Mouse (Mus musculus) layer of hippocampus, adult 9-11 months (tissue): ENCODE results near the gene Kcnj6.

Experiments used
- DNase-seq: peaks from one replicate; pipeline ENCODE4 v3.0.0; 2022

Gene Kcnj6

DNA sequence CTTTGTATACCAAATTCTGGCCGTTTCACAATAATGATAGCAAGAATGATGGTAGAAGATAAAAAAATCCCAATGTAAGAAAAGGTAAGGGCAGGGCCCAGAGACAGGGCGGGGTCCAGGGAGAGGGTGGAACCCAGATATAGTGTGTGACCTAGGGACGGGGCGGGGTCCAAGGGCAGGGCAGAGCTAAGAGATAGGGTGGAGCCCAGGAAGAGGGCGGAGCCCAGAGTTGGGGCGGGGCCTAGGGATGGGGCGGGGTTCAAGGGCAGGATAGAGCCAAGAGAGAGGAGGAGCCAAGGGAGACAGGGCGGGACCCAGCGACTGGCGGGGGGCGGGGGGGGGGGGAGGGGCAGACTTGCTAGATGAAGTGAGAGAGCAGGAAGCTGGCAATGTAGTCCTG lies 236.8 kb downstream of the Kcnj6 start:
- DNase-seq, result no peak

DNA sequence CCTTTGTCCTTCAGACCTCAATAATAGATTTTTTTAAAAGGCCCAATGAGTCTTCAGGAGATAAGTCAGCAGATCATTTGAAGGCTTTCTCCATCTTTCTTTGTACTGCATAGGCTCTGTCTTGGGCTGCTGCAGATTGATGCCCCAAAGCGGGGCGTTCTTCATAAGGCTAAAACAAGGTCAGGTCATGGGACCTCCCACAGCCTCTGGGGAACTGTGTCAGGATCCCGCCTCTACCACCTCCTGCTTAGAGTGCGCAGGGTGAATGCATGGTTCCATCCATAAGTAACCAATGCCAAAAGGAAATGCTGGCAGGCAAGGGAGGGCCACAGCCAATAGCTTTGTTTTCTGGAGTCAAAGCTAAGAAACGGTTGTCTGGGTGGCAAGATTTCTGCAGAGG lies 237.7 kb downstream of the Kcnj6 start:
- no peak for DNase-seq

DNA sequence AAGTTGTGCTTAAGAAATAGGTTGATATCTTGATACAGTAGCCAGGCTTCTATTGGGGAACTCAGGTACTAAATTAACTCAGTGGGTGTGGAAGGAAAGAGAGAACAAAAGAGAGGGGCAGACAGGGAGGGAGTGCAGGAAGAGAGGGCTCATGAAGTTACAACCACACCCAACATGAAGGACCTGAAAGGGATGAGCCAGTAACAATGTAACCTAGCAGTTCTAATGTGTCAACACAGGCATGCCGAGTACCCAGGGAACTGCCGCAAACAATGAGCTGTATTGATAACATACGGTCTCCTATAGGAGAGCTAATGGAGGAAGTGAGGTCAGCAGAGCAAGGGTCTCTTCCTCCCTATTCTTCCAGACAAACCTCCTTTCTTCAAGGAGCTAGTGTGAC lies 238.9 kb downstream of the Kcnj6 start:
- no peak for DNase-seq

DNA sequence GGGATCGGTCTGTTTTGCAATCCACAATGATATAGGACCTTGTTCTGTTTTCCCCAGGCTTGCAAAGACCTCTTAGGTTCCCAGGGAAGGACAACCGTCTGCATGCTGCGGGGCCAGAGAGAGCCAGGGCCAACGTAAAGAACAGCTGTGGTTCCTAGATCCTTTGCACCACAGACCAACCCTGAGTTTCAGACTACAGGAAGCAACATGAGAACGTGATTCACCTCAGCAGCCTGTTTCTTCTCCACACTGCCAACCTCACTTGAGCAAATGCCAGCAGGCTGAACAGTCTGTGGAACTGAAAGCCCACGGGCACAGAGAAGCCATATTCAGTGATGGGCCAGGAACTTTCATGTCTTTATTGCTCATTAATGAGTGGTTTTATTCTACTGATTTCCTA lies 241.1 kb downstream of the Kcnj6 start:
- no peak for DNase-seq

DNA sequence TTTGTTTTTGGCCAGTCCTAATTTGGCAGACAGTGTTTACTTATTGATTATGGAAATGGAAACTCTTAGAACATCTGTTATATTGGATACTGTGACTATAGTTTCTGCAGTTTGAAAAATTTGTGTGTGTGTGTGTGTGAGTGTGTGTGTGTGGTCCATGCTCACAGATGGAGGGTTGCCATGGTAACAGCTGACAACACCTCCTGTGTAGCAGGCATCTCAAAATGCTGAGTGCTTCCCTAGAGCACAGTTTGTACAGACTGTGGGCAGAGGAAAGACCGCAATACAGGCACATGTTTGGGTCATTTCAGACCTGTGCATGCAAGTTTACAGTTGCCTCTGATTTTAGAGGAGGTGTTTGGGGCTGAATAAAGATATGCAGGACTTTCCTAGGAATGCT lies 244.0 kb downstream of the Kcnj6 start:
- DNase-seq, result peak; percentile 86

DNA sequence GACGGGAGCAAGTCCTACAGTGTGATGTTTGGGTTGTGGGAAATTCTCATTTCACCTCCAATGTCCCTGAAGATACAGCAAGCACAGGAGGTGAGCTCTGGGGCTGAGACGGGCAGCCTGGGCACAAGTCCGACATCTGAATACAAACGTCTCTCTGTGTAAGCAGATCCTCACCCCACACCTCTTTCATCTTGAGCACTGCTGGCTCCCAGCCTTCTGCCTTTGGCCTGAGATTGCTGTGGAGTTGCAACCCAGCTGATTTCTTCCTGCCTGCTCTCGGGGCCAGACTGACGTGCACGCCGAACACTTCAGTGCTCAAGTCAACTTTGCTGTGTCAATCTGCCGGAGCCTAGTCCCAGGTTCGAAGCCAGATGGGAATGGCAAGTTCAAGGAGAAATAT lies 244.7 kb downstream of the Kcnj6 start:
- DNase-seq, result no peak

DNA sequence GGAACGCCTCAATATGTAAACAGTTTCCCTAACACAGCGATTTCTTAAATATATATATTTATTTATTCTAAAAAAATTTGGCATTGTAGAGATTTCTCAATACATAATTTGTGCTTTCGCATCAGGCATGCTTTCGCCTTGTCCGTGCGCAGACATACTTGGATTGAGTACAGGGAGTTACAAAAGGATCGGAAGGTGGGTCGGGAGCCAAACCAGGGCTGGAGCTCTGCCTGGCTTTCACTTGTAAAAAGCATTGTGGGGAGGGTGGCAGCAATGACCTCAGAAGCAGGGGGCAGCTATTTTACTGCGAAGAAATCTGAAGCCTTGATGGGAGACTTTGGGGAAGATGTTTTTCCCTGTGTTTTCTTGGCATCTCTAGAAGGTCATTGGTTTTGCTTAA lies 252.5 kb downstream of the Kcnj6 start:
- no peak for DNase-seq

DNA sequence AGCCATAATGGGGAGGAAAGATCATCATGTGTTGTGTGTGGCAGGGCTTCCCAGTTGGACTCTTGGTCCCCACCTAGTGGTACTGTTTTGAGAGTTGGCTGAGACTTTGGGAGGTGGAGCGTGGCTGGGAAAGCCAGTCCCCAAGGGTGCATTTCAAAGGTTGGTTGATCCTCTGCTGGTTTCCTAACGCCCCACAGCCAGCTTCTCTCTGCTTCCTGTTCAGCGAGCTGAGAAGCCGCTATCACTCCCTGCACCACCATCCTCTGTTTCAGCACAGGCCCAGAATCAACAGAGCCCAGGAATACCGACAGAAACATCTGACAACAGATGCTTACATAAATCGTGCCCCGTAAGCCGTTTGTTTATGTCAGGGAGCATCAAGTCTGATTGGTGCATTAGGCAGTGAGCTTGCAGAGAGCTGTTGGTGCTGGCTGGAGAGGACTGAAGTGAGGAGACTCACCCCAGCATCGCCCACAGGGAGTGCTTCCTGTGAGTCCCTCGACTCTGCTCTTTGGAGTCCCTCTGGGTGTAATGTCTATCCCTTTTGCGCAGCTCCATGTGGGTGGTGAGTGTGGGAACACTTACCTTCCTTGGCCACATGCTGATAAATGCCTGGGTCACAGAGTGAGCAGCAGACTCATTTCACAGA lies 253.5 kb downstream of the Kcnj6 start:
- DNase-seq, result peak; percentile 54

DNA sequence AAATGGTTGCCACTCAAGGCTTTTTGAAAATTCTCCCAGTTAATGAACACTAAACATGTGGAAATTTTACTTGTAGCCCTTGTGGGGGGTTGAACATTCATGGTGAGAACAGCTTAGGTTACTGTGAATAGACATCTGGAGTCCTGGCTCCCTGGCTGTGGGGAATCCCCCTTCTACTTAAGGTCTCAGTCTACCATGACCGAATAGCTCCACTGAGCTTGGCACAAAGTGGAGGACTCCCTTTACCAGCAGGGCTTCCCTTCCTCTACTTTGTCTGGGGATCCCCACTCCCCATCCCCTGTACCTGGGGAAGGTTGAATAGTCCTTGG lies 260.2 kb downstream of the Kcnj6 start:
- DNase-seq, result no peak

DNA sequence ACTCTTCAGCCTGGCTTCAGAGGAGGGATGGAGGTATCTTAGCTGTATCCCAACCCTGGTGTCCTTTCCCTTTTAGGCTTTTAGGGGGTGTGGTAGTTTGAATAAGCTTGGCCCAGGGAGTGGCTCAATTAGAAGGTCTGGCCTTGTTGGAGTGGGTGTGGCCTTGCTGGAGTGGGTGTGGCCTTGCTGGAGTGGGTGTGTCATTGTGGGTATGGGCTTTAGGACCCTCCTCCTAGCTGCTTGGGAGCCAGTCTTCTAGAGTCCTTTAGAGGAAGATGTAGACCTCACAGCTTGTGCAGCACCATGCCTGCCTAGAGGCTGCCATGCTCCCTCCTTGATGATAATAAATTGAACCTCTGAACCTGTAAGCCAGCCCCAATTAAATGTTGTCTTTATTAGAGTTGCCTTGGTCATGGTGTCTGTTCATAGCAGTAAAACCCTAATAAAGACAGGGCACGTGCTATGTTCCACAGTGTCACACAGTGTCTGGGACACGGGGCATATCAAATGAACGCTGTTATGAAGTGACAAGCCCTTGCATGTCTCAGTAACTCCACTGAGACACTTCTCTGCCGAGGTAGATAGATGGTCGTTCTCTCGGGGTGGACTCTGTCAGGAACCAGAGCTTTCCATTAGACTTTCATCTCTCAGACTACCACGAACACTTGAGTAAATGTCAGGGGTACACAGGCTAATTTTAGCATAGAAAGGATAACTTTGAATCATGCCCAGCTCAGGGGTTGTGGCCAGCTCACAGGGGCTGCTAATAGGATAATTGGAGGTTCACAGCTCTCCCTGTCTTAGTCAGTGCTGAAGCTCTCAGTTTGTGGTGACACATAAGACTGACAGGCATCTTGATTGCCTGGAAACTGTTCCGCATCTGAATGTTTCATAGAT lies 260.8 kb downstream of the Kcnj6 start:
- no peak for DNase-seq

DNA sequence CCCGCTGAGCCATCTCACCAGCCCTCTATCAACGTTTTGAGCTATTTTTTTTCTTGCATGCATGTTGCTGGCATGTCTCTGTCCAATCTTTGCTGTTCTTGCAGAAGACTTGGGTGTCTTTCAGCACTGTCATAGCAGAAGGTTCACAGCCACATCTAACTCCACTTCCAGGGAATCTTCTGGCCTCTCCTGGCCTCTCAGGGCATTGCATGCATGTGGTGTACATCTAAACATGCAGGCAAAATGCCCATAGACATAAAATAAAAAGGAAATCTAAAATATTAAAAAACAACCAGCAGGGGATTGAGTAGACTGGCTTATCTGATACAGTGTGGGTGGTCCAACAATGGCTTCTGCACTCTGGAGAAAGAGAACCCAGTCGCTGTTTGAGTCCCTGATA lies 262.0 kb downstream of the Kcnj6 start:
- no peak for DNase-seq

DNA sequence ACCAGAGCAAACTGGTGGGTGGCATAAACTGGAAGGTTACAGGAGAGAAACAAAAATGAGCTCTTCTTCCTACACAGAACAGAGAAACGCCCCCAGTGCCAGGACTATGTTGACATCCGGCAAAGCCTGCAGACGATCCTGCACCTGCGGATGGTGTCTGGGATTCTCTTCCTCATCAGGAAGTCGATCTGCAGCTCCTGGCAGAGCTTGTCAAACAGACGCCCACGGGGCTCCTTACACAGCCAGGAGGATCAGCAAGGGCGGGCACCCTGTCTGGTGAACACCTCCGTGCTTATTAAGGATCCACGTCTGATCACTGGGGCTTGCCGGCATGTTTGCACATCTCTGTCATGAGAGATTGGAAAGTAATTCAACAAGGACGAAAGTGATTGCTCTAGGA lies 266.5 kb downstream of the Kcnj6 start:
- DNase-seq, result no peak

DNA sequence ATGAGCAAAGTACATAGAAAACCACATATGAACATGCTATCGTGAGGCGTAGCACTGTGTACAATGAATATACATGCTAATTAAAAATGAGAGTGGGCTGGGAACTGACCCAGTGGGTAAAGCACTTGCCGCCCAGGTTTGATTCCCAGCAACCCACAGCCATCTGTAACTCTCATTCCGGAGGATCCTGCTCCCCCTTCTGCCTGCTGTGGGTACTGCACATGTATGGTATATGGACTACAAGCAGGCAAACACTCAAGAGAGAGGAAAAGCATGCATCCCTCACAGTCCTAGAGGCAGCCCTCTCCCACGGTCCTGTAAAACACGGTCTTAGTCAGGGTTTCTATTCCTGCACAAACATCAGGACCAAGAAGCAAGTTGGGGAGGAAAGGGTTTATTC lies 268.3 kb downstream of the Kcnj6 start:
- no peak for DNase-seq

DNA sequence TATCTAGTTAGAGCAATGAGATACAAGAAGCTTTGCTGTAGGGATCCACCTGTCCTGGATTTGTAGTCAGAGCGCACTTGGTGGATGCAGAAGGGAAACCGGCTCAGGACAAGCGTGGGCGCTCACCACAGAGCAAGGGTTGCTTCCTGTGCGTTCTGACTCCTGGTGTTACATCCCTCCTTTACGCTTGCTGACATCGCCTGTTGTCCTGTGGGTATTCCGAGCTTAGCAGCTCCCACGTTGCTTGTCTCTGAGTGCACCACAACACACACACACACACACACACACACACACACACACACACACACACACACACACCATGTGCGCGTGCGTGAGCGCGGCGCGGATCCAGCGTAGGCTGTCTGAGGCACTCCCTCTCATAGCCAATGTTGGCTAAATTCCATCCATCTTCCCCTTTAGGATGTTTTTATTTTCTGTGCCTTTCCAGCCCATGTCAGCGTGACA lies 272.7 kb downstream of the Kcnj6 start:
- peak; percentile 68 for DNase-seq

DNA sequence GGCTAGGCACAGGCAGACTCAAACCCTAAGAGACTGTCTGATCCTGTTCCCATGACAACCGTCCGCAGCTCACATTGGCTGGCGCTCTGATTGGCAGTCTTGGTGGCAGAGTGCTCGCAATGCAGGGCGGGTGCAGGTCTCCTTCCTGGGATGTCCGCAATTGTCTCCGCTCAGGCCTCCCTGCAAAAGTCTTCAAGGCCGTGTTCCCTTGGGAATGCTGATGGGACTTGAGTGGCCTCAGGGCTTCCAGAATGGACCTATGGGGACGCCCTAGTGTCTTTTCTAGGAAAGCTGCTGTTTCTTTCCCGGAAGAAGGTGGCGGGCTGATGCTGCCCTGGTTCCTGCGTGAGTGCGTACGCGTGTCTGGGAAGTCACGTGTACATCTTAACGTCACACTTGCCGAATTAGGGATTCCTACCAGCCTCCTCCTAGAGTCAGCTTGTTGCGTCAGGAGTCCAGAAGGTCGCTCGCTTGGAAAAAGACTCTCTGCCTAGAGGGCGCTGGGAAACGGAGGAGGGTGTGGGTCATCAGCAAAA lies 273.4 kb downstream of the Kcnj6 start:
- peak; percentile 95 for DNase-seq

DNA sequence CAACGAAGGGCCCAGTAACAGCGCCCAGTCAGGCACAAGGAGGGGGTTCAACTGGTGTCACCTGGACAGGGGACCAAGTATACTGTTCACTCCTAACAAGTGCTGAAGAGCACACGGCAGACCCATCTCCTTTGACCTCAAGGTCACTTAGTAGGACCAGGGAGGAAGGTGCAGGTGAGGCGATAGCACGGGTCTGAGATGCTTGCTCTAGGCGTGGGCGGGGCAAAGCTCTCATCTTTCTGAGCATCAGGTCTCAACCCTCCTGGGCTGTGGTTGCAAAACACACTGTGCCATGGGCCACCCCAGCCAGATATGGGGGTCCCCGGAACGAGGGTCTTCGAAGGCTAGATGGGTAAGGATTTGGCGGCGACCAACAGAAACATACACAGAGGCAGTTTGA lies 274.6 kb downstream of the Kcnj6 start:
- DNase-seq, result no peak

DNA sequence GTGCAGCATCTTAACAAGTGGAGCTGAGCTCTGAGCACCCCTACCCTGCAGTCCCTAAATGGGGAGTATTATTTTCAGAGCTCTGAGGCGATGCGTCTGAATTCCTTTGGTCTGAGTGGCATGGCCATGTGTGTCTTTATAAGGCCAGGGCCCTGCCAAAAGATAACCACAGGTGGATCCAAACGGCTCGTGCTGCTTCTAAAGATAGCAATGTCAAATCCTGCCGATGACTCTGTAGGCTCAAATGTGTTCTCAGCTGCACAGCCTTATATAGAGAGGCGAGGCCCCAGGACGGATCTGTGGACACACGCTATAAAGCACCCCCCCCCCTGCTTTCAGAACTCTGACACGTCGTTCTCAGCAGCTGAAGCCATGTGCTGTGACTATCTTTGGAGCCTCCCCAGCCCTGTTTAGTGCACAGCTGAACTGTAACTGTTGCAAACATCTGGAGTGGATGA lies 275.9 kb downstream of the Kcnj6 start:
- no peak for DNase-seq

DNA sequence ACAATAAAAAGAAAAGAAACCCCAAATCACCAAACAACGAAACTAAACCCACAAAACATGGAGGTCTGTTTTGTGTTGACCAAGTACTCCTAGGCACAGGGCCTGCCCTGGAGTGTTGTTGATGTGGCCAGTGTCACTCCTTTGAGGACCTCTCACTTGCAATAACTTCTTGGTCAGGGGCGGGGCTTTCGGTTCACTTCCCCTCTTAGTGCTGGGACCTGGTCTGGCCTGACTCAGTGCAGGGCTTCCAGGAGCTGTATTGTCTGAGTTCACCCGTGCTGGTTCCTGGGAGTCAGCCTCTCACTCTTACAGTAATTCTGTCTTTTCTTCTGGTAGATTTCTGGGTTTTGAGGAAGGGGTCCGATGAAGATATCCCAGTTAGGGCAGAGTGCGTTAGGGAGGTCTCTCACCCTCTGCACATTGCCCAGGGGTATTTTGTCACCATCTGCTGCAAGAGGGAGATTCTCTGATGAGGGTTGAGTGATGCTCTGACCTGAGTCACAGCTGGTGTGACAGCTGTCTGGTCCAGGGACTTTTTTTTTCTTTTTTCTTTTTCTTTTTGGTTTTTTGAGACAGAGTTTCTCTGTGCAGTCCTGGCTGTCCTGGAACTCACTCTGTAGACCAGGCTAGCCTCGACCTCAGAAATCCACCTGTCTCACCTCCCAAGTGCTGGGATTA lies 276.9 kb downstream of the Kcnj6 start:
- no peak for DNase-seq

DNA sequence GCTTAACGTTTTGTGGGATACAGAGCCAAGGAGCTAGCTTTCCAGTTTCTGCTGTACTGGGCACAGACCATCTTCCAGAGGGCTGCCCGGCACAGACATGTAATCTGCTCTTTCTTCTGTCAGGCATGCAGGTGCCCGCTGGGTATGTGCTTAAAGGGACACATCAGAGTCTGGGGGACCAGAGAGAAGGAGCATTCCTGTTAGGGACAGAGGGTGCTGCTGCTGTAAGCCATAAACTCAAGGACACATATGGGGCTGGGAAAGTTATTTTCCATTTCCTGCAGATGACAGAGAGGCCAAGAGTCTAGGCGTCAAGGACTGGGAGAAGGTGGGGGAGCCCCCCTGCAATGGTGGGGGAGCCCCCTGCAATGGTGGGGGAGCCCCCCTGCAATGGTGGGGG lies 278.0 kb downstream of the Kcnj6 start:
- no peak for DNase-seq

DNA sequence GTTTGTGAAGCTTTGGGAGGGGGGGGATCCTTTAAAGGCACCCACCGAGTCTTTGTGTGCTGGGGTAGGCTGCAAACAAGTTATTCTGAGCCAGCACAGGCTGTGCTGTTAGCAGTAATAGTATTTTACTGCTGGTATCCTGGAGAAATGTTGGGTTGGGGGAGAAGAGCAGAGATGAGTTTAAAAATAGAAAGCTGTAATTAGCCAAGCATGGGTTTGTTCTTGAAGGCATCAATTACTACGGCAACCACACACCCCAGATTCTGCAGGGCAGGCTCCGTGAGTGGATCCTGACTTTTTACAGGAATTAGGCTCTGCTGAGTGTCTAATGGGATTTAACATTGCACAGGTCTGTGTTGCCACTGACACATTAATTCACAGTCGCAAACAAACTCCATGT lies 278.6 kb downstream of the Kcnj6 start:
- DNase-seq, result peak; percentile 54

DNA sequence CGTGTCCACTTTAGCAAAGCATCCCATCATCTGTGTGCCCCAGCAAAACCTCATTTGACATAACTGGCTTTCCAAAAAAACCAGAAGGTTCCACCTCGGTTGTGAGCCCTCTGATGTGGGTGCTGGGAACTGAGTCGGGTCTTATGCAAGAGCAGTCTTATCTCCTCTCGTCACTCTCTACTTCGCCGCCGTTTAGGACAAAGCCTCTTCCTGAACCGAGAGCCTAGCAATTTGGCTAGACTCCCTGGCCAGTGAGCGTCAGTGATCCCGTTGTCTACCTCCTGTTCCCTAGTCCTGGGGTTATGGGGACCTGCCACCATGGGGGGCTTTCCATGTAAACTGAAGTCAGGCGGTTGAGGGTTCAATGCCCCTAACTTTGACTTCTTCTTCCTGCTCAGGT lies 280.4 kb downstream of the Kcnj6 start:
- no peak for DNase-seq

DNA sequence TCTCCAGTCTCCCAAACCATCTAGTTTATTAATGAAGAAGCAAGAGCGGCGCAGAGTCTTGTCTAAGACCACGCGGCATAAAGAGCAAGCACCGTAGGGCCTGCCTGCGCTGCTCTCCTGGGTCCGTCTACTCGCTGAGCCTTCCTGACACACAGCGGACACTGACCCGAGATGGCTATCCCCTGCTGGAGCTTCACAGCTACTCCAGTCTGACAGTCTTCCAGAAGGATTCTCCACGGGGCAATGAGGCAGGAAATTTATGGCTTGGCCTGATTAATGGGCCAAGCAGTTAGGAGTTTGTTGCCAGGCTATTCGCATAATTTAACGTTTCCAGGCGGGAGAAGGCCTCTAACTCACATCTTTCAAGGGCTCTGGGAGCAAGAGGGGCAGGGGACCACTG lies 283.0 kb downstream of the Kcnj6 start:
- no peak for DNase-seq

DNA sequence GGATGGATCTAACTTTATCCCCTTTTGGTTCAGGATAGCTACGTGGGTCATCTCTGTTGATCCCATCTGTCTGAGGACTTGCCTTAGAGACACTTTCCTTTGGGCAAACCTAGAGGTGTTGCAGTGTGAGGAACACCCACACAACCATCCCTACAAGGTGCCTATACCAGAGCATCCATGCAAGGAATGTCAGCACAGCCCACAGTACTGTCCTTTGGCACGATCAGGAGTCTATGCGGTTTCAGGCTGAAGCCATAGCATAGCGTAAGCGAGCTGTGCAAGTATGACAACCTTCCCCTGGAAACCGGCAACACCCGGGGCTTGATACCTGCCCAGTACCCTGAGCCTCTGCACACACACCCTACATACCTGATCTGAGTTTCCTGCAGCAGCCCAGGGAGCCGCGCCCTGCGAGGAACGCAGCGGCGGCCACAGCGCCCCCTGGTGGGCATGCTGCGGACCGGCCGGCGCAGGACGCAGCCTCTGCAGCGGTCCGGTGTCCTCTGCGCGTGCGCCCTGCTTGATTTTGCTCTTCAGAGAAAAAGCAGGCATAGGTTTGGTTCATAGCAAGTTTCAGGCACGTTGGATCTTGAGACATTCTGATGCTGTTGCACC lies 283.9 kb downstream of the Kcnj6 start:
- DNase-seq, result peak; percentile 75
